Mouse (Mus musculus): ENCODE data around the gene Rexo4. TPM values are rescaled to one million over a fixed set of nuclear protein-coding genes. Genes with fewer than 3 reads are reported as not detected.

The Rexo4 gene
- total and polyA plus RNA-seq, 3 experiments = 8.4 to 13.1 (median 11.2) TPM

DNA sequence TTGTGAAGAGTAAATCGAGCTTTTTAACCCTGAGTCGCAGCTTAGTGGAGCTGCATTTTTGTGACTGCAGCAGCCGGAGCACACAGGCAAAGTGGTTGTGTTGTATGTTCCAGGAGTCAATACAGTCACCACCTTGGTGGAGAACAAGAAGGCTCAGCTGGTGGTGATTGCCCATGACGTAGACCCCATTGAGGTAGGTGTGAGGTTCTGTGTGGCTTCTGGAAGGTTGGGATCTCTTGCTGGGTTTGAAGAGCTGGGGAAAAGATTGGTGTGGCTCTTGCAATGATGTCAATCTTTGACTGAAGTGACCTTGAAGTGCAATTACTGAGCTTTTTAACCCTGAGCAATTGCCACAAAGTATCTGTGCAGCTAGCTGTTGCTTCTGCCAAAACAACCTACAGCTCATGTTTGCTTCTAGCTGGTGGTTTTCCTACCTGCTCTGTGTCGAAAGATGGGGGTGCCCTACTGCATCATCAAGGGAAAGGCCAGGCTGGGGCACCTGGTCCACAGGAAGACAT lies 51.9 kb downstream of the Rexo4 start:
- Histone ChIP-seq H3K9ac (ENCODE audit: low read depth, low read length) (peak overlapping the region; percentile 20; the same call in 1 of the 2 replicates), H3K27ac (no peak overlapping the region), H3K36me3 (ENCODE audit: control insufficient read depth, insufficient read depth, low read length) (peaks cover 7% of the 10 kb centered on the region), H3K4me1 (ENCODE audit: control insufficient read depth, insufficient read depth, low read length) (peaks cover 14% of the 10 kb centered on the region), H3K79me2 (replicated peaks; ENCODE audit: control insufficient read depth, insufficient read depth, low read length) (peaks cover 5% of the 10 kb centered on the region), H3K27me3 (ENCODE audit: control insufficient read depth, insufficient read depth, low read length) (no peaks in the 10 kb centered on the region), H3K4me3 (no peak overlapping the region; the same call in 1 of the 2 replicates)
- intact Hi-C loops (cut with DNase I) = no loop called here
- no peak for DNase-seq
- no peak for TF ChIP-seq EP300 (IDR thresholded peaks at IDR 0.05; ENCODE audit: insufficient read depth, low read depth, low read length)
- 63% methylated on average over 5 of the region's 5 CpGs for WGBS

DNA sequence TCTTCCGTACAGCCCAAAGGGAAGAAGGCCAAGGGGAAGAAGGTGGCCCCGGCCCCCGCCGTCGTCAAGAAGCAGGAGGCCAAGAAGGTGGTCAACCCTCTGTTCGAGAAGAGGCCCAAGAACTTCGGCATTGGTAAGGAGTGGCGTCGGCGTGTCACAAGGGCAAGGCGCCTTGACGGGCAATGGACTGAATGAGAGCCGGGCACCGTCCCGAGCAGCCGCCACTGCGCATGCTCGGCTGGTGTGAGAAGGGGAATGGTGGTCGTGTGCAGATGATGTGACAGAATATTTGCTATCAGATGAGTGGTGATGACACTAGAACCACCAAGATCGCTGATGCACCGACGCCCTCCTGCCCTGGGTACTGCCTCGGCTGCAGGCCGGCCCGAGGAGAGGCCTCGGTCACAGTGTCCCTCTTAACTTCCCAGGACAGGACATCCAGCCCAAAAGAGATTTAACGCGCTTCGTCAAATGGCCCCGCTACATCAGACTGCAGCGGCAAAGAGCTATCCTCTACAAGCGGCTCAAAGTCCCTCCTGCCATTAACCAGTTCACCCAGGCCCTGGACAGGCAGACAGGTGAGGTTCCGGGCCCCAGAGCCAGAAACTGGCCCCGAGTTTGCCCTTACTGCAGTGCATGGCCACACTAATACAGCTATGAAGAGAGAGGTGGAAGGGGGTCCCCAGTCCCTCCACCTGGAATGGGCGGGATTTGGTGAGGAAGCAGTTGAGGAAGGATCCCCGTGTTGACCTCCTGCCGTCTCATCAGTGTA lies 53.0 kb downstream of the Rexo4 start:
- Histone ChIP-seq H3K36me3 (ENCODE audit: control insufficient read depth, insufficient read depth, low read length) (peaks cover 7% of the 10 kb centered on the region), H3K27ac (peak overlapping the region; percentile 80), H3K4me1 (ENCODE audit: control insufficient read depth, insufficient read depth, low read length) (peaks cover 8% of the 10 kb centered on the region), H3K27me3 (ENCODE audit: control insufficient read depth, insufficient read depth, low read length) (no peaks in the 10 kb centered on the region), H3K79me2 (replicated peaks; ENCODE audit: control insufficient read depth, insufficient read depth, low read length) (peaks cover 5% of the 10 kb centered on the region), H3K9ac (ENCODE audit: low read depth, low read length) (peak overlapping the region; percentile 95), H3K4me3 (peak overlapping the region; percentile 84)
- under 1% methylated on average over 37 of the region's 37 CpGs for WGBS
- TF ChIP-seq EP300 (IDR thresholded peaks at IDR 0.05; ENCODE audit: insufficient read depth, low read depth, low read length) (no peak), POLR2A (IDR thresholded peaks at IDR 0.05; ENCODE audit: insufficient read depth, low read depth, low read length) (no peak), CTCF (IDR thresholded peaks at IDR 0.05) (no peak)
- no peak for DNase-seq
- intact Hi-C loops (cut with DNase I) = loop anchor here (1.0 kb wide), 1 partner anchor 21 kb away; no protein-coding TSS in a partner anchor

- intact Hi-C loops (cut with DNase I) = no loop called here
- TF ChIP-seq EP300 (IDR thresholded peaks at IDR 0.05; ENCODE audit: insufficient read depth, low read depth, low read length) = peak; percentile 28; the same call in 1 of the 2 replicates
- TF ChIP-seq CTCF (IDR thresholded peaks at IDR 0.05) = no peak
- peak; percentile 96 for TF ChIP-seq POLR2A (IDR thresholded peaks at IDR 0.05; ENCODE audit: insufficient read depth, low read depth, low read length)
- H3K9ac ChIP-seq (ENCODE audit: low read depth, low read length) = peak within 1 kb of the TSS; percentile 95
- H3K4me3 ChIP-seq = peak within 1 kb of the TSS; percentile 84
- peaks cover 5% of the 10 kb centered on the region for H3K79me2 ChIP-seq (replicated peaks; ENCODE audit: control insufficient read depth, insufficient read depth, low read length)
- peaks cover 7% of the 10 kb centered on the region for H3K36me3 ChIP-seq (ENCODE audit: control insufficient read depth, insufficient read depth, low read length)
- peak; percentile 100 for DNase-seq
- H3K4me1 ChIP-seq (ENCODE audit: control insufficient read depth, insufficient read depth, low read length) = peaks cover 7% of the 10 kb centered on the region
- under 1% methylated on average over 74 of the region's 74 CpGs for WGBS
- H3K27ac ChIP-seq = peak within 1 kb of the TSS; percentile 86
- H3K27me3 ChIP-seq (ENCODE audit: control insufficient read depth, insufficient read depth, low read length) = no peaks in the 10 kb centered on the region
Observed at GRCm38 (mm10) chr2:26910124-26910993, 53.8 kb downstream of the Rexo4 start, which contains the start of the genes Med22 and Rpl7a. Gene Med22 (minus strand): TSS chr2:26910677. Gene Rpl7a (plus strand): TSS chr2:26910764.

DNA sequence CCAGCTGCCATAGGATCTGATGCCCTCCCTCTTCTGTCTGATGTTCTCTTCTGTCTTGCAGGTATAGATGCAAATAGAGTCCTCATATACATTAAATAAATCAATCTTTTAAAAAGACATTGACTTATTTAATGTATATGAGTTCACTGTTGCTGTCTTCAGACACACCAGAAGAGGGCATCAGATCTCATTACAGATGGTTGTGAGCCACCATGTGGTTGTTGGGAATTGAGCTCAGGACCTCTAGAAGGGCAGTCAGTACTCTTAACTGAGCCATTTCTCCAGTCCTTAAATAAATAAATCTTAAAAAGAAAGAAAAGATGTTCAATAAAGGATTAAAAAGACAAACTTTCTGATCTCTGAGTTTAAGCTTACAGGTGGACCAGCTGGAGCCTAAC lies 54.8 kb downstream of the Rexo4 start:
- H3K9ac ChIP-seq (ENCODE audit: low read depth, low read length) = no peak overlapping the region
- peaks cover 7% of the 10 kb centered on the region for H3K4me1 ChIP-seq (ENCODE audit: control insufficient read depth, insufficient read depth, low read length)
- no peak for DNase-seq
- intact Hi-C loops (cut with DNase I) = loop anchor here (10.0 kb wide), 2 partner anchors 265 to 465 kb away; partner anchors contain the start of gene Sec16a
- peak overlapping the region; percentile 84 for H3K4me3 ChIP-seq
- peaks cover 7% of the 10 kb centered on the region for H3K36me3 ChIP-seq (ENCODE audit: control insufficient read depth, insufficient read depth, low read length)
- peaks cover 5% of the 10 kb centered on the region for H3K79me2 ChIP-seq (replicated peaks; ENCODE audit: control insufficient read depth, insufficient read depth, low read length)
- peak overlapping the region; percentile 86 for H3K27ac ChIP-seq
- TF ChIP-seq EP300 (IDR thresholded peaks at IDR 0.05; ENCODE audit: insufficient read depth, low read depth, low read length) = no peak
- peak; percentile 32 for TF ChIP-seq CTCF (IDR thresholded peaks at IDR 0.05)
- TF ChIP-seq POLR2A (IDR thresholded peaks at IDR 0.05; ENCODE audit: insufficient read depth, low read depth, low read length) = no peak
- H3K27me3 ChIP-seq (ENCODE audit: control insufficient read depth, insufficient read depth, low read length) = no peaks in the 10 kb centered on the region

DNA sequence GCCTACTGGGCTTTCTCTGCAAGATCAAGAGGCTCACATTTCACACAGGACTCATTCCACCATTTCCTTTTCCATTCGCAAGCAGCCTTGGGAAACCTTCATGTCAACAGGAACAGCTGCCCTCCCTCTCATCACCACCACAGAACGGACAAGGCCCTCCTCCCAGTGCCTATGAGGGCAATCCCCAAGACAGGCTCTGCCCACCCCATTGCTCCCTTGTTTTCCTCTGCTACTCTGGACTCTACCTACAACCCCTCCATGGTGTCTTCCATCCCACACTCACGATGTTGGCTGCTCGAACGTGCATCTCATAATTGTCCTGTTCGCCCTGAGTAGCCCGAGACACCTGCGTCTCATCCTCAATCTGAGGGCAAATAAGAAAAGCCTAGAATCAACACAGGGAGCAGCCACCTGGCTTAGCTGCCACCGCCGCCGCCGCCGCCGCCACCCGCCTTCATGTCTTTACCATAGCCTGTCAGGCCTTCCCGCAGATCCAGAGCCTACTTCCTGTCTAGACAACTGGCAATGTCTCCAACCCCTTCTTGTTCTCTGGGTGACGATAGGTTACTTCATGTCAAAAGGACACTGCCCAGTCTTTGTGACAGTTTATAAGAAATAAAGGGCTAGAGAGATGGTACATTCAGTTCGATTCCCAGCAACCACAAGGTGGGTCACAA lies 55.3 kb downstream of the Rexo4 start:
- Histone ChIP-seq H3K79me2 (replicated peaks; ENCODE audit: control insufficient read depth, insufficient read depth, low read length) (peaks cover 5% of the 10 kb centered on the region), H3K9ac (ENCODE audit: low read depth, low read length) (no peak overlapping the region; the same call in 1 of the 2 replicates), H3K27me3 (ENCODE audit: control insufficient read depth, insufficient read depth, low read length) (no peaks in the 10 kb centered on the region), H3K27ac (no peak overlapping the region), H3K4me1 (ENCODE audit: control insufficient read depth, insufficient read depth, low read length) (peaks cover 8% of the 10 kb centered on the region), H3K4me3 (no peak overlapping the region), H3K36me3 (ENCODE audit: control insufficient read depth, insufficient read depth, low read length) (peaks cover 7% of the 10 kb centered on the region)
- WGBS = 66% methylated on average over 18 of the region's 18 CpGs
- intact Hi-C loops (cut with DNase I) = loop anchor here (10.0 kb wide), 2 partner anchors 264 to 464 kb away; partner anchors contain the start of gene Sec16a
- DNase-seq = no peak
- no peak for TF ChIP-seq POLR2A (IDR thresholded peaks at IDR 0.05; ENCODE audit: insufficient read depth, low read depth, low read length)
- no peak for TF ChIP-seq EP300 (IDR thresholded peaks at IDR 0.05; ENCODE audit: insufficient read depth, low read depth, low read length)
- no peak for TF ChIP-seq CTCF (IDR thresholded peaks at IDR 0.05)

Data from heart, adult 2 months (tissue).